Mouse (Mus musculus): ENCODE measurements around the gene Ptcra.
"Not testable (repeated sequence)": the region's sequence is repeated elsewhere in the genome, so short reads cannot be mapped to it uniquely, and the experiment has no call there.

Gene Ptcra

GRCm38 (mm10) chr17:46763544-46763943 is at the start of gene Ptcra:
Ptcra (minus strand) TSS chr17:46763712.
- DNase-seq = no peak

DNA sequence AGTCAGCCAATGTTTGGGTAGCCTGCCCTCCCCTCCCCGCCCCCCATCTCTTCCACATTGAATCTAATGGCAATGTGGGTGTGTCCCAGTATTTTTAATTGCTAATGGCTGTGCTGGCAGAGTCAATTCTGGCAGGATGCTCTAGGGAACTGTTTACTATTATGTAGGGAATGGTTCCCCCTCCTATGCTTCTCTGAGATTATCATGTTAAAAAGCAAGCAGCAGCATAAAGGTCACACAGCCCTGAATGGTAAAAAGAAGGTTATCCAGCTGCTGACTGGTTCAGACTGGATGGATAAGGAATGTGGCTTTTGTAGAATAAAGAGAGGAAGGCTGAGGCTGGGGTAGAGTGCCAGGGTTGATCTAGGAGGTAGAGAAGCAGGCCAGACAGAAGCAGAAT is 48.9 kb upstream of the Ptcra start:
- DNase-seq = no peak

DNA sequence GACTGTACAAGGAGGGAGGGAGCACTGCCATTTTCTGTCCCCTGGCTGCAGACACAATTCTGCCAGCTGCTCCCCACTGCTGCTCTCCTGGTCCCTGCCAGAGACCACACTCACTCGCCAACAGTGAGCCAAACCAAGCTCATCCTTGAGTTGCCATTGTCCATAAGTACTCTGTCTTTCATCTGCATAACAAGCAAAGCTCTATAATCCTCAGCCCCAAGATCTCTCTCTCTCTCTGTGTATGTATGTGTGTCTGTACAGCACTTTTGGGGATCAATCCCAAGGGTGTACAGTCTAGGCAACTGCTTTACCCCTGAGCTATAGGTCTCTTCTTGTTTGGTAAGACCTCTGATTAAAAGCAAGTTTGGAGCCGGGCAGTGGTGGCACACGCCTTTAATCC is 47.2 kb upstream of the Ptcra start:
- DNase-seq = no peak

DNA sequence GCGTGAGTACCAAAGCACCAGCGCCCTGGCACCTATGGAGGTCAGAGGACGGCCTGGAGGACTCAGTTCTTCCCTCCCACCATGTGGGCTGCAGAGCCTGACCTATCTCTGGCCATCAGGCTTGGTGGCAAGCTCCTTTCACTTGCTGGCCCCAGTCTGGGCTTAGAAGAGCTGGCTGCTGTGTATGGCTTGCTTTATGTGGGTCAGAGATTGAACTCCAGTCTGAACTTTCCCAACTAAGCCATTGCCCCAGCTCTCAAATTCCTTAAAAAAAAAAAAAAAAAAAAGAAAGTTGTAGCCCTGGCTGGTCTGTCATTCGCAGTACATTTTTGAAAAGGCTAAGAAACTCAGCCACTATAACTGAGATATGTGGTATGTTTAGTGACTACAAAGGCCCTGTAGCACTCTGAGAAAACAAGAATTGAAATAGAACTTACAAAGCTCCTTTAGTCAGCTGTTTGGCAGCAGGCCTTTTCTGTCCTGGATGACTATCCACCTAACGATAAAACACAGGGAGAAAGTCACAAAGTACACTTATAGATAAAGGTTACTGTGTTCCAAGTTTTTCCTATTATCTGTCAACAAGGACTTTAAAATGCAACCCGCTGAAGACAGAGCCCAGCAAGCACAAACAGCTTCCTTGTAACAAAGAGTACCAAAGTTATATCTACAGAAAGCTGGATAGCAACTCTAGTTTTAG is 45.8 kb upstream of the Ptcra start:
- DNase-seq = no peak

DNA sequence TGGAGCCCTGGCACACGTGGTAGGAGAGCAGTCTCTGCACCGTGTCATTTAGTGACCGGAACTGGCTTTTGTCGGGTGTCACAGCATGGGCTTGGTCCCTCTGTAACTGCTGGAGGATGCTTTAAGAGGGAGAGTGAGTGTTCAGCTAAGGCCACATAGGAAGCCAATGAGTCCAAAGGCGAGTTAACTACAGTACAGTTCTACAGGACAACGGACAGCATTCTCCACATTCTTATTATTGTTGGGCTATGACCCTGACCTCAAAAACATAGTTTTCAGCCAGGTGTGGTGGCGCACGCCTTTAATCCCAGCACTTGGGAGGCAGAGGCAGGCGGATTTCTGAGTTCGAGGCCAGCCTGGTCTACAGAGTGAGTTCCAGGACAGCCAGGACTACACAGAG is 44.9 kb upstream of the Ptcra start:
- no peak for DNase-seq

GRCm38 (mm10) chr17:46801761-46802160 is 38.2 kb upstream of the Ptcra start:
- DNase-seq = no peak

DNA sequence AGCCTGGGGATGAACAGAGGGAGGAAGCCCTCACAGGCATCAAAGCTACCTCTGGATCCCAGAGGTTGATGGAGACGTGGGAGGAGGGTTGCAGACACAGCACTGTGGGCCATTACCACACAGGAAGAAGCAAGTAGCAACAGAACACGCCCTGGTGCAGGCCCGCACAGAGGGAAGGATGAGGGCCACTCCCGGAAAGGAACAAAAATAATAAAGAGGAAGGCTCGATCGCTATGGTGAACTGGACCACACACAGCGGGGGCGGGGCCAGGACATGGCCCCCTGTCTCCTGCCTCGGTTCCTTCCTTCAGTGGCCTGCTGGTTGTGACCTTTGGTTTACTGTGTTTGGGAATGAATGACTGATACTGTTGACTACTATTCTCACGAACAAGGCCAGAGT is 36.2 kb upstream of the Ptcra start:
- no peak for DNase-seq

DNA sequence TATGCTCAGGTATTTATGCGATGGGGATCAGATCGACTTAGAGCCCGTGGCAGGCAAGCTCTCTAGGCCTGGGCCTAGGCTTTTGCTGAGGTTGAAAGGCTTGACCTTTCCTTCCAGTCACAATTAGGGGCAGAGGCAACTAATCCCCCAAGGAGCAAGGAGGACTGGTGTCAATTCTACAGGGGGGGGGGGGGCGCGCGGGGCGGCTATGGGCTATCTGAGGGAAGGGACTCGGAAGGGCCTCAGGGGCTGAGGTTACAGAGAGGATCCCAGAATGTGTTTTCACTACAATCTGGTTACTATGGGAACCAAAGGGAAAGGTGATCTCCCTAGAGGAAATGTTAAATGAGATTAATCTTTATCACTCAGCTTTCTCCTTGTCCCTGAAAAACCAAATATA is 33.9 kb upstream of the Ptcra start:
- no peak for DNase-seq

DNA sequence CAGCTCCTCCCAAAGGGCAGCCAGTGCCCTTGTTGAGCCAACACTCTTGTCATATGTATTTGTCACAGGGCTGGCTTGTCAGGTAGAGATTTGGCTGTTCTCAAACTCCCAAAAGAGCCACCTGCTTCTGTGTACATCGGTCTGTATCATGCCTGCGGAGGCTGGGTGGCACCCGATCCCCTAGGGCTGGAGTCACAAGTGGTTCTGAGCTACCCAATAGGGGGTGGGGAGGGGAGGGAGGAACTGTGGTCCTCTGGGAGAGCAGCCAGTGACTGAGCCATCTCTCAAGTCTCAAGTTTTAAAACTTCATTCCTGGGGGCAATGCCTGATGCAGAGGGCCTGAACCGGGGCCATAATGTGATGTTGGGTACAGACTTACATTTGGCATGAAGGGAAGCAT is 33.2 kb upstream of the Ptcra start:
- no peak for DNase-seq

GRCm38 (mm10) chr17:46792963-46793362 is 29.5 kb upstream of the Ptcra start:
- DNase-seq = no peak

- not testable (repeated sequence) for DNase-seq
Observed at GRCm38 (mm10) chr17:46787974-46788373, 24.5 kb upstream of the Ptcra start.

DNA sequence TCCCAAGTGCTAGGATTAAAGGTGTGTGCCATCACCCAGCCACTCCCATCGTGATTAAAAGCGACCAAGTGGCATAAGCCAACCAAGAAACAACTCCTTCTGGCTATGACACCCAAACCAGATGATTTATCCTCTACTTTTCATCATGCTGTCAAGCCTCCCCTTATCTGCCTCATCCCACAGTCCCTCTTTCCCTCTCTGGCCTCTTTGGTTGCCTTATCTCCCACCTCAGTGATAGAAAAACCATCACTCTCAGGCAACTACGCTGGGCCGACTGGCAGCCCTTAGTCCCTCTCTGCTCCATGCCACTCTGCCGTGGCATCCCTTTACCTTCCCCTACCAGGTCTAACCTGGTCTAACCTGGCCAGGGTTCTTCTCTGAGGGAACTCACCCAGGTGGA is 23.4 kb upstream of the Ptcra start:
- DNase-seq = no peak

- DNase-seq = no peak
Observed at GRCm38 (mm10) chr17:46783222-46783565, 19.7 kb upstream of the Ptcra start.

DNA sequence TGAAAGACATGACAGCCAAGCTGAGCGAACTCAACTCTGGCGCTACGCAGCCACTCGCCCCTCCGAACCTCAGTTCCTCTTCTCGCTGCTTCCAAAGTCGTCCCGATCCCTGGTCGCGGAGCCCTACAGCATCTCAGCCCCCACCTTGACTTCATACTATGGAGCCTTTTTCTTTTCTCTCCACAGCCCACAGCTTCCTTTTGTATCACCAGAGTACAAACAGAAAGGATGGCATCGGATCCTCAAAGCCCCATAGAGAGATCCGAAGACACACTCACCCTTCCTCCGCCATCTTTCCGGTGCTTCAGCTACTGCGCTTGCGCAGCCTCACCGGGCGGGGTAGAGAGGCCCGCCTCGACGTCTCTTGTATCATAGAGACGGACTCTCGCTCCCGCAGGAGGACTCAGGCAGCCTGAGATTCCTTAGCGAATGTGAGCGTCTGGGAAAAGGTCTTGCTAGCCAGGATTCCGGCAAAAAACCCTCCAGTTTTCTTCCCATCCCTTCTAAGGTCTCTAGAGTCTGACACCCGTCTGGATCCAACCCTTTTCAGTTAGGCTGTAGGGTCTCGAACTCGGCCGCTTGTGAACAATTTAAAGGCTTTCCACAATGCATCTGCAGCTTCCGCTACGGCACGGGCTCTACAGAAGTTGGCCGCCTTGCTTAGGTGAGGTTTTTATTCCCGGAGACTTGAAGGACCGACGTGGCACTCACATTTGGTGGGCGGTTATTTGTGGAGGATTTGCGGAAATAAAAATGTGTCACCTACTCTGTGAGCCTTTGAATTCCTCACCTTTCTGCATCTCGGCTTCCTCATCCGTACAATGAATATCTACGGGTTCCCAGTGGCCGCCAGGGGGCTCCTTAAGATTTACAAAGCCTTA is 19.1 kb upstream of the Ptcra start, which contains the start of gene Rpl7l1:
Gene Rpl7l1 (minus strand): TSS at position 332 of the 881 bp plus-strand sequence.
- peak; percentile 91 for DNase-seq

GRCm38 (mm10) chr17:46781876-46782275 is 18.4 kb upstream of the Ptcra start:
- no peak for DNase-seq

DNA sequence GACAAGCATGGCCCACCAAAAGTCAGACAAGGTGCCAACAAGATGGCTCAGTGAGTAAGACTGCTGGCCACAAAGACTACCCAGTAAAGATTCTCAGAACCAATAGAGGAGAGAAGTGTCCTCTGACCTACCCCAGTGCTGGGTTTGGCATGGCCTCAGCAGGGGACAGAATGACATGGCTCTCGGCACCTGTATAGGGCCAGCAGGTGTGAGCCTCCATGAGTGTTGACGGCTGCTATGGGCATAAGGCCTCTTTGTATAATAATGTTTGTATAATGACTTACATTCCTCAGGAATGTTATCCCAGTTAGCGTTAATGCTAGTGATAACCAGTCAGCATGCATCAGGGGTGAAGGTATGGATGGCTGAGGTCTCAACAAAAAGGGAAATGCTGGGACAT is 12.6 kb upstream of the Ptcra start:
- DNase-seq = no peak

GRCm38 (mm10) chr17:46775070-46775469 is 11.6 kb upstream of the Ptcra start:
- no peak for DNase-seq

GRCm38 (mm10) chr17:46774131-46774472 is 10.6 kb upstream of the Ptcra start:
- DNase-seq = no peak

DNA sequence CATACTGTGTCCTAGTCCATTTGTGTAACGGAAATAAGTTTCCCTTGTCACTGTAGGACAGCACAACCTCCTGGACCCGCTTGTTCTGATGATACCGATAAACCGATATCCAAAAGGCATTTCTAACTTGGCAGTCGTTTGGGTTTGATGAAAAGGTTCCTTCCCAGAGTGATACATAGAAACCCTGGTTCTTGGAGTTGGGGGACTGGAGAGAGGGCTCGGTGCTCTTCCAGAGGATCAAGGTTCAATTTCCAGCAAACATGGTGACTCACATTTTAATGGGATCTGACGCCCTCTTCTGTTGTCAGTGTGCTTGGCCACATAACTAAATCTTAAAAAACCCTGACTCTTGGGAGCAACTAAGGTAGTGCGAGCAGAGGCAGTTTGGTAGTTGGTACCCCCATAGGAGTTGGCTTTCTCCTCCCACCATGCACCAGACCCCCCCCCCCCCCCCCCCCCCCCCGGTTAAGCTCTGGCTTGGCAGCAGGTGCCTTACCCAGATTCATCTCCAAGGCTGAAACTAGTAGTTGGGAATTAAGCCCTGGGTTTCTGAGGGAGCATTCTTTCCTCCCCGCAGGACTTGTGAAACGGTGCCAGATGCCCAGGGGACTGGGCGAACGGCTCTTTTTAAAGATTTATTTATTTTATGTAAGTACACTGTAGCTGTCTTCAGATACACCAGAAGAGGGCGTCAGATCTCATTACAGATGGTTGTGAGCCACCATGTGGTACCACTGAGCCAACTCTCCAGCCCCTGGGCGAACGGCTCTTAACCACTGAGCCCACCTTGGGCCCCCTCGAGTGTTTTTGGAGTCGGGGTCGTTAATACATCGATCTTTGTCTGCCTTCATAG is 10.0 kb upstream of the Ptcra start:
- no peak for DNase-seq

GRCm38 (mm10) chr17:46772404-46773277 is 9.1 kb upstream of the Ptcra start, which contains the start of gene 2310039H08Rik:
2310039H08Rik (plus strand) TSS chr17:46772635.
- peak; percentile 85 for DNase-seq

DNA sequence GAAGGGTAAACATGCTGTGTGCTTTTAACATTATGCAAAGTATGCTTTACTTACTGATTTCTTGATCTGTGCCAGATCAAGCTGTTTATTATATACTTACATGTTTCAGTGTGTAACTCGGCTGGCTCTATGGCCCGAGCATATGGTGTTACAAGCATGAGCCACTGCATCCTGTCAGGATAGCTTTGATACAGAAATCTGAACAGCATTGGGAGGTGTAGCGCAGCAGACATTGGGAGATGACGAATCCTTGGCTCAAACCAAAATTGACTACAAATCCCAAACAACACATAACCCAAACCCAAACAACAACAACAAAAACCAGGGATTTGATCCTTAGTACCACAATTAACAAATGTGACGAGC is 8.5 kb upstream of the Ptcra start:
- DNase-seq = no peak

DNA sequence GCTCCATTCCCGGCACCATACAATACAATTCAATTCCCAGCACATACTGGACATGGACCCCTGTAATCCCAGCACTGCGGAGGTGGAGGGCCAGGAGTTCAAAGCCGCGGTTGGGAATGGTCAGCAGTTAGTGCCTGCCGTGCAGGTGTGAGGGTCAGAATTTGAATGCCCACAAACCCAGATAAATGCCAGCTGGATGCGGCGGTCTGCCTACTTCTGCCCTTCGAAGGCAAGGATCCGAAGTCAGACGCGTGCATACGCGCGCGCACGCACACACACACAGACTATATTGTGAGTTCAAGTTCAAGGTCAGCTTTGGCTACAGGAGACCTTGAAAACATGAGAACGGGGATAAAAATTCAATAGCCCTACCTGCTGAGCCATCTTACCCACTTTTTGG is 8.1 kb upstream of the Ptcra start:
- DNase-seq = no peak

GRCm38 (mm10) chr17:46771025-46771424 is 7.5 kb upstream of the Ptcra start:
- no peak for DNase-seq
